Mouse (Mus musculus) heart, embryonic 11.5 days (tissue): ENCODE results near the gene Cand1. TPM values are rescaled to one million over a fixed set of nuclear protein-coding genes. Genes with fewer than 3 reads are reported as not detected.

Experiments
- ATAC-seq: fragments of 200-750 bp; cut with Nextera tagmentation; replicated peaks from 2 replicates; pipeline ENCODE4 v1.8.0; 2017; ENCODE audit warnings: moderate library complexity; ENCODE audit not compliant: insufficient number of reproducible peaks, low FRiP score, low TSS enrichment
- H3K27ac ChIP-seq: fragments of 300-500 bp; sonication (generic); 2 replicates; pipeline ENCODE4 v1.5.1; 2014; ENCODE audit warnings: mild to moderate bottlenecking, low read depth, low read length
- H3K27me3 ChIP-seq: fragments of 300-500 bp; sonication (generic); 2 replicates; pipeline ENCODE4 v1.6.1; 2014; ENCODE audit warnings: mild to moderate bottlenecking, low read length, mixed read lengths; ENCODE audit not compliant: control insufficient read depth, insufficient read depth
- H3K36me3 ChIP-seq: fragments of 300-500 bp; sonication (generic); 2 replicates; pipeline ENCODE4 v1.6.1; 2014; ENCODE audit warnings: mild to moderate bottlenecking, low read length, moderate library complexity, mixed read lengths; ENCODE audit not compliant: control insufficient read depth, insufficient read depth
- H3K4me1 ChIP-seq: fragments of 300-500 bp; sonication (generic); 2 replicates; pipeline ENCODE4 v1.6.1; 2014; ENCODE audit warnings: low read length; ENCODE audit not compliant: control insufficient read depth, insufficient read depth
- H3K4me2 ChIP-seq: fragments of 300-500 bp; sonication (generic); 2 replicates; pipeline ENCODE4 v1.6.1; 2014; ENCODE audit warnings: mild to moderate bottlenecking, moderate library complexity
- H3K4me3 ChIP-seq: fragments of 300-500 bp; sonication (generic); 2 replicates; pipeline ENCODE4 v1.5.1; 2014; ENCODE audit warnings: low read depth, low read length
- H3K9ac ChIP-seq: fragments of 300-500 bp; sonication (generic); 2 replicates; pipeline ENCODE4 v1.6.1; 2014; ENCODE audit warnings: mild to moderate bottlenecking, low read depth, low read length, moderate library complexity
- H3K9me3 ChIP-seq: fragments of 300-500 bp; sonication (generic); replicated peaks from 2 replicates; pipeline ENCODE4 v1.6.1; 2016; ENCODE audit warnings: low read length; ENCODE audit not compliant: control insufficient read depth
- WGBS: fragments of 180-500 bp; shearing (Covaris S2); extraction: QIAGEN DNeasy Blood & Tissue Kit; methylation state at CpG from one replicate; pipeline ENCODE4 v1.1.7; 2014; ENCODE audit not compliant: insufficient replicate concordance; 5-methylcytosine and 5-hydroxymethylcytosine counted together
- polyA plus RNA-seq: library from polyadenylated mRNA; unstranded; fragments of >200 nt; fragmentation: Nextera tagmentation; extraction: Ambion mirVana; gene quantifications from 2 replicates; pipeline ENCODE4 v1.2.1, GENCODE M21; 2014

The Cand1 gene
- polyA plus RNA-seq, 1 experiment from 2014 or later: 66.3 TPM

- Histone ChIP-seq H3K9me3 (no peaks in the 10 kb centered on the region), H3K4me2 (no peak overlapping the region), H3K9ac (no peak overlapping the region), H3K27me3 (no peaks in the 10 kb centered on the region), H3K36me3 (no peaks in the 10 kb centered on the region), H3K27ac (no peak overlapping the region), H3K4me1 (no peaks in the 10 kb centered on the region), H3K4me3 (no peak overlapping the region)
- WGBS: 62% methylated on average over 4 of the region's 4 CpGs
- no peak for ATAC-seq
Observed at GRCm38 (mm10) chr10:119257876-119258275, 18.0 kb upstream of the Cand1 start.

- Histone ChIP-seq H3K27me3 (no peaks in the 10 kb centered on the region), H3K9ac (no peak overlapping the region), H3K4me1 (no peaks in the 10 kb centered on the region), H3K9me3 (0 out of 2 replicates have a peak, but pooled peaks cover 3% of the 10 kb centered on the region), H3K4me2 (no peak overlapping the region), H3K27ac (no peak overlapping the region), H3K4me3 (no peak overlapping the region), H3K36me3 (no peaks in the 10 kb centered on the region)
- WGBS: 83% methylated on average over 14 of the region's 14 CpGs
- no peak for ATAC-seq
Observed at GRCm38 (mm10) chr10:119244146-119244545, 4.3 kb upstream of the Cand1 start.

GRCm38 (mm10) chr10:119240722-119241089, 851 bp upstream of the Cand1 start:
- peak overlapping the region; percentile 99 for H3K4me3 ChIP-seq
- 6% methylated on average over 9 of the region's 9 CpGs for WGBS
- H3K9me3 ChIP-seq: no peaks in the 10 kb centered on the region

GRCm38 (mm10) chr10:119239633-119239968, 254 bp downstream of the Cand1 start:
- peaks cover 10% of the 10 kb centered on the region for H3K4me1 ChIP-seq
- peak; percentile 55 for ATAC-seq
- H3K4me3 ChIP-seq: peak overlapping the region; percentile 99
- peaks cover 4% of the 10 kb centered on the region; the same call in 1 of the 2 replicates for H3K36me3 ChIP-seq
- H3K27ac ChIP-seq: peak overlapping the region; percentile 98
- no peaks in the 10 kb centered on the region for H3K27me3 ChIP-seq
- WGBS: under 1% methylated on average over 28 of the region's 37 CpGs
- H3K9ac ChIP-seq: peak overlapping the region; percentile 90
- peak overlapping the region; percentile 85 for H3K4me2 ChIP-seq
- H3K9me3 ChIP-seq: no peaks in the 10 kb centered on the region

More at GRCm38 (mm10) chr10:119240722-119241089, 851 bp upstream of the Cand1 start:
- H3K4me2 ChIP-seq: peak overlapping the region; percentile 67
- peak overlapping the region; percentile 85 for H3K9ac ChIP-seq
- peaks cover 3% of the 10 kb centered on the region; the same call in 1 of the 2 replicates for H3K36me3 ChIP-seq
- H3K27ac ChIP-seq: peak overlapping the region; percentile 90
- H3K4me1 ChIP-seq: peaks cover 10% of the 10 kb centered on the region
- no peak for ATAC-seq
- H3K27me3 ChIP-seq: no peaks in the 10 kb centered on the region

GRCm38 (mm10) chr10:119238985-119239631, 747 bp downstream of the Cand1 start:
- Histone ChIP-seq H3K4me1 (peaks cover 10% of the 10 kb centered on the region), H3K9me3 (no peaks in the 10 kb centered on the region), H3K4me2 (peak overlapping the region; percentile 85), H3K9ac (peak overlapping the region; percentile 90), H3K27ac (peak overlapping the region; percentile 98), H3K27me3 (no peaks in the 10 kb centered on the region), H3K36me3 (peaks cover 4% of the 10 kb centered on the region; the same call in 1 of the 2 replicates), H3K4me3 (peak overlapping the region; percentile 99)
- WGBS: under 1% methylated on average over 53 of the region's 54 CpGs
- peak; percentile 15; the same call in 1 of the 2 replicates for ATAC-seq

GRCm38 (mm10) chr10:119231526-119231925, 8.3 kb downstream of the Cand1 start:
- H3K4me1 ChIP-seq: peaks cover 23% of the 10 kb centered on the region
- H3K9ac ChIP-seq: no peak overlapping the region

GRCm38 (mm10) chr10:119230703-119231102, 9.2 kb downstream of the Cand1 start:
- no peak overlapping the region for H3K27ac ChIP-seq
- H3K9me3 ChIP-seq: no peaks in the 10 kb centered on the region
- no peak for ATAC-seq
- H3K4me3 ChIP-seq: no peak overlapping the region
- no peaks in the 10 kb centered on the region for H3K27me3 ChIP-seq
- WGBS: 83% methylated on average over 4 of the region's 4 CpGs
- peaks cover 7% of the 10 kb centered on the region for H3K36me3 ChIP-seq
- no peak overlapping the region for H3K4me2 ChIP-seq
- H3K9ac ChIP-seq: no peak overlapping the region
- H3K4me1 ChIP-seq: peaks cover 23% of the 10 kb centered on the region

More at GRCm38 (mm10) chr10:119231526-119231925, 8.3 kb downstream of the Cand1 start:
- H3K36me3 ChIP-seq: peaks cover 4% of the 10 kb centered on the region; the same call in 1 of the 2 replicates
- WGBS: 88% methylated on average over 5 of the region's 5 CpGs
- no peak overlapping the region for H3K4me2 ChIP-seq
- H3K4me3 ChIP-seq: no peak overlapping the region
- ATAC-seq: no peak
- H3K27ac ChIP-seq: no peak overlapping the region
- no peaks in the 10 kb centered on the region for H3K27me3 ChIP-seq
- no peaks in the 10 kb centered on the region for H3K9me3 ChIP-seq

GRCm38 (mm10) chr10:119230074-119230669, 9.7 kb downstream of the Cand1 start:
- no peak for ATAC-seq
- Histone ChIP-seq H3K27me3 (no peaks in the 10 kb centered on the region), H3K36me3 (peaks cover 7% of the 10 kb centered on the region), H3K9me3 (no peaks in the 10 kb centered on the region), H3K9ac (no peak overlapping the region), H3K4me2 (no peak overlapping the region; the same call in 1 of the 2 replicates), H3K4me3 (no peak overlapping the region), H3K4me1 (peaks cover 23% of the 10 kb centered on the region), H3K27ac (no peak overlapping the region; the same call in 1 of the 2 replicates)
- WGBS: 61% methylated on average over 5 of the region's 5 CpGs
